Mouse (Mus musculus) lung, adult 10 weeks (tissue): Measurements from ENCODE around the gene Gm15217. TPM values are rescaled to one million over a fixed set of nuclear protein-coding genes. Genes with fewer than 3 reads are reported as not detected.

Experiments used
- polyA plus RNA-seq: library from polyadenylated mRNA; stranded (reverse); fragments of 350-450 nt; fragmentation: Illumina TruSeq; extraction: RNeasy Lipid Tissue Mini Kit (QIAGEN cat#74804); gene quantifications from one replicate; pipeline ENCODE4 v1.2.3, GENCODE M21; 2014; ENCODE audit warnings: low read depth, low replicate concordance; ENCODE audit not compliant: insufficient read depth

The Gm15217 gene
- polyA plus RNA-seq, result 1.5 TPM

GRCm38 (mm10) chr14:46379285-46379684 lies at the start of gene Gm15217:
Gene Gm15217, plus strand, starts transcription at chr14:46379414.

GRCm38 (mm10) chr14:46390249-46390775 lies 11.1 kb downstream of the Gm15217 start, which contains the start of gene Bmp4:
Gene Bmp4, minus strand, starts transcription at chr14:46390669.

Other genes with a start within 250 kb of the Gm15217 start
- gene Bmp4, start 11.3 kb downstream of the Gm15217 start, polyA plus RNA-seq, result 37.7 TPM